Mouse (Mus musculus) bone marrow, adult 2 months (tissue): ENCODE data around the gene Tmigd1.

ENCODE experiments used
- CTCF ChIP-seq: fragments of 200-500 bp; IDR thresholded peaks from 2 replicates; pipeline ENCODE4 v1.5.1; 2011; ENCODE audit warnings: low read length, control low read depth; ENCODE audit not compliant: control insufficient read depth, insufficient read depth
- POLR2A ChIP-seq: fragments of 200-500 bp; IDR thresholded peaks from 2 replicates; pipeline ENCODE4 v1.6.1; 2011; ENCODE audit warnings: low read depth, mild to moderate bottlenecking, control low read depth, low read length, borderline replicate concordance; ENCODE audit not compliant: control insufficient read depth

DNA sequence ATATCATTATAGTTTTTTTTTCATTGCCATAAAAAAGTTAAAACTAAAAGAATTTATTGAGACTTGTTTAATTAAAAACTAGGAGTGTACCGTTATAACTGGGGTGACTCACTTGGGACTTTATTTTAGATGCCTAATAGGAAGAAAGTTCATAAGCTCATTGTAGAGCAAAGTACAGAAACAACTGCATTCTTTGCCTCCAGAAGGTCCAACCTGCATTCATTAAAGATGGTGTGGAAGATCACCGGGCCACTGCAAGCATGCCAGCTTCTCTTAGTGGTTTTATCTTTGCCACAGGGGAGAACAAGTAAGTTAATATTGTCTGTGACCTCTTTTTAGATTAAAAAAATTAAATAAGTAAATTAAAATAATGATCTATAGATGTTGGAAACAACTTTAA is 2.4 kb downstream of the Tmigd1 start:
- TF ChIP-seq POLR2A, result no peak
- TF ChIP-seq CTCF, result no peak
